Mouse (Mus musculus) liver, embryonic 12.5 days (tissue): ENCODE data around the gene Cox10. TPM values are rescaled to one million over a fixed set of nuclear protein-coding genes. Genes with fewer than 3 reads are reported as not detected.

ENCODE experiments used
- ATAC-seq: fragments of 200-750 bp; cut with Nextera tagmentation; 2 replicates; pipeline ENCODE4 v1.8.0; 2017; ENCODE audit warnings: moderate number of reproducible peaks, mild to moderate bottlenecking, moderate library complexity
- H3K27ac ChIP-seq: fragments of 300-500 bp; sonication (generic); 2 replicates; pipeline ENCODE4 v1.5.1; 2016; ENCODE audit warnings: mild to moderate bottlenecking
- H3K27me3 ChIP-seq: fragments of 300-500 bp; sonication (generic); replicated peaks from 2 replicates; pipeline ENCODE4 v1.6.1; 2016; ENCODE audit warnings: mild to moderate bottlenecking, moderate library complexity
- H3K36me3 ChIP-seq: fragments of 300-500 bp; sonication (generic); 2 replicates; pipeline ENCODE4 v1.6.1; 2016; ENCODE audit warnings: mild to moderate bottlenecking, moderate library complexity
- H3K4me1 ChIP-seq: fragments of 300-500 bp; sonication (generic); 2 replicates; pipeline ENCODE4 v1.6.1; 2016
- H3K4me2 ChIP-seq: fragments of 300-500 bp; sonication (generic); 2 replicates; pipeline ENCODE4 v1.6.1; 2016; ENCODE audit warnings: mild to moderate bottlenecking, moderate library complexity
- H3K4me3 ChIP-seq: fragments of 300-500 bp; sonication (generic); 2 replicates; pipeline ENCODE4 v1.5.1; 2016; ENCODE audit warnings: mild to moderate bottlenecking, moderate library complexity
- H3K9ac ChIP-seq: fragments of 300-500 bp; sonication (generic); 2 replicates; pipeline ENCODE4 v1.6.1; 2016; ENCODE audit warnings: mild to moderate bottlenecking, moderate library complexity
- H3K9me3 ChIP-seq: fragments of 300-500 bp; sonication (generic); replicated peaks from 2 replicates; pipeline ENCODE4 v1.6.1; 2016; ENCODE audit warnings: mild to moderate bottlenecking, moderate library complexity
- WGBS: fragments of 180-500 bp; shearing (Covaris S2); methylation state at CpG from one replicate; pipeline ENCODE4 v1.1.7; 2016; ENCODE audit not compliant: insufficient replicate concordance; 5-methylcytosine and 5-hydroxymethylcytosine counted together
- polyA plus RNA-seq: library from polyadenylated mRNA; unstranded; fragments of >200 nt; fragmentation: Nextera tagmentation; extraction: Ambion mirVana; gene quantifications from 2 replicates; pipeline ENCODE4 v1.2.1, GENCODE M21; 2016

Gene Cox10
- polyA plus RNA-seq, 1 experiment from 2014 or later = 13.5 TPM

DNA sequence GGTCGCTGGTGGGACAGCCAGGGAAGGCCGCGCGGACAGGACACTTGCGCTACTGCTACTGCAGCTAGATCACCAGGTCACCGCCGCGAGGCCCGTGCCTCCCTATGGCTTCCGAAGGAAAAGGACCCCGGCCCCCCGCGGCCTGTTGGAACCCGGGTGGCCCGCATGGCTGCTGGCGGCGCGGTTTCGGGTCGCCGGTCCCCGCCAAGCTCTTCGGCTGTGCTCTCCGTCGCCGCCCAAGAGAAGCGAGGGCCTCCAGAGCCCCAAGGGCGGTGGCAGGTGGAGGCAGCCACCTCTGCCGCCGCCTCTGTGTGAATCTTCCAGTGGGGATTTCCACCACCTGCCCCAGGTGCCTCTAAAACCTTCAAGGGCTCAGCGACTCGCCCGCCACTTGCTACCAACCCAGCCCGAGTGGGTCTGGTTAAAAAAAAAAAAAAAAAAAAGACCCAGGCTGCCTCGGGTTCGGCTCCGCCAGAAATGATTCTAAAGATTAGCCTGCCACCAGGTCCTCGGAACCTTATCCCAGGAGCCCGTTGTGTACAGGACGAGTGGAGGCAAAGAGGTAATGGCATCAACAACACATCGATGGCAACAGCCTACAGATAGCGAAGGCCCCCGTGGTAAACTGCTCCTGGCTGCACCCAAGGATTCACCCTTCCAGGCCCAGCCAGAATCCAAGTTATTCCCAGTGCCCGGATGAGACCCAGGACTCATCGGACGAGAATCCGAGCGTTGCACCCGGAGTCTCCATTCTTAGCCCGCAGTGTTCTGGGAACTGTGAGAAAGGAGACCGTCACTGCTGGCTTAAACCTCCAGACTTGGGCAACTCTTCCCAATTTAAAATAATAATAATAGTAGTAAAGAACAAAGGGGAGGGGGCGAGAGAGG, 159.8 kb downstream of the Cox10 start:
- peaks cover 19% of the 10 kb centered on the region for H3K4me1 ChIP-seq
- peak overlapping the region; percentile 64 for H3K4me3 ChIP-seq
- H3K36me3 ChIP-seq = no peaks in the 10 kb centered on the region
- peak overlapping the region; percentile 77 for H3K27ac ChIP-seq
- no peak for ATAC-seq
- WGBS = 3% methylated on average over 52 of the region's 52 CpGs
- H3K9ac ChIP-seq = peak overlapping the region; percentile 74
- H3K9me3 ChIP-seq = no peaks in the 10 kb centered on the region
- peaks cover 88% of the 10 kb centered on the region for H3K27me3 ChIP-seq
- H3K4me2 ChIP-seq = peak overlapping the region; percentile 58

DNA sequence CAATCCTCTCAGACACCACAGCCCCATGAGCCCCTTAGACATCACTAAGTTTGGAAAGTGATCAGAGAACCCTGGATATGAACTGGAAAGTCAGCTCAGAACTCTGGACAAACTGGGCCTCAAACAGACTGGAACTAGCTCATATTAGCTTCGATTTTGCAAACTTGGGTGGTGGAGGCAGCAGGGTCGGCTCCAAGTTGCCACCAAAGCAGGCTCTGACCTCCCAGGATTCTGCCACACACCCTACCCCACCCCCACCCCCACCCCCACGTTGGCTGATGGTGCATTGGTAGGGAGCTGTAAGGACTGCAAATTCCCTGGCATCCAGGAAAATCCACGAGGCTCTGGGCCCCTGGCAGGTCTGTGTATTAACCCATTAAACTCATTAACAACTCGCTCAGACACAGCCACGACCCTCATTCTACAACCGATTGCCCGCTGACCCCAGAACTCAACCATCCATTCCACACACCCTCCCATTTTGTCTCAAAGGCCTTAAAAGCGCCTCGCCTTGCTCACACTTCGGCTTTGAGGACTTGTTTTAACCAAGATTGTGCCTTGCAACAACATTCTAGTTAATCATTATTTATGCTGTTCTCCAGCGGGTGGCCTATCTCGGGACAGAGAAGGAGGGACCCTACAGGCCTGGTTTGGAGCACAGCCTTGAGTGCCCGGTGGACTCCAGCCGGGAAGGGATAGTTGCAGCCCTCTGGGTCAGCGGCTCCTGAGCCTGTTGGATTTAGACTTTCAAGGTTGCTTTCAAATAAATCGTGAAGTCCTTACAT, 160.8 kb downstream of the Cox10 start:
- no peak for ATAC-seq
- WGBS = 29% methylated on average over 17 of the region's 17 CpGs

DNA sequence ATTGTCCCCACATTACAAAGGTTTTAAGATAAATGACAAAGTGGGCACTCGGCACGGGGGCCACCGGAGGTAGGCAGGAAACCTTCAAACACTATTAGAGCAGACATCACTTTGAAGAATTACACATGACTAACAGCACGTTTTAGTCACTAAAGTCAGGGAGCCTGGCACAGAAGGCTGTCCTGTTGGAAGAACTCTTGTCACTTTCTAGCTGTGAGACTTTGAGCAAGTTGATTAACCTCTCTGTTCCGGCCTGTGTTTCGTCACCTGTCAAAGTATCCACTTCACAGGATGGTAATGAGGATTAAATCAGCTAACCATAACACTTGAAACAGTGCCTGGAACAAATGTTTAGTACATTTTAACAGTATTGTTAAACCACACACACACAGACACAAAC, 161.7 kb downstream of the Cox10 start:
- peak overlapping the region; percentile 58 for H3K4me2 ChIP-seq
- no peak for ATAC-seq
- H3K9me3 ChIP-seq = no peaks in the 10 kb centered on the region
- H3K27me3 ChIP-seq = peaks cover 74% of the 10 kb centered on the region
- peak overlapping the region; percentile 64 for H3K4me3 ChIP-seq
- no peaks in the 10 kb centered on the region for H3K36me3 ChIP-seq
- 28% methylated on average over 6 of the region's 6 CpGs for WGBS
- H3K9ac ChIP-seq = peak overlapping the region; percentile 74
- H3K27ac ChIP-seq = no peak overlapping the region; the same call in 1 of the 2 replicates
- peaks cover 16% of the 10 kb centered on the region for H3K4me1 ChIP-seq

More for the DNA sequence above, 160.8 kb downstream of the Cox10 start:
- no peaks in the 10 kb centered on the region for H3K36me3 ChIP-seq
- H3K27ac ChIP-seq = peak overlapping the region; percentile 77
- H3K27me3 ChIP-seq = peaks cover 79% of the 10 kb centered on the region
- H3K4me1 ChIP-seq = peaks cover 19% of the 10 kb centered on the region
- peak overlapping the region; percentile 64 for H3K4me3 ChIP-seq
- peak overlapping the region; percentile 58 for H3K4me2 ChIP-seq
- peak overlapping the region; percentile 74 for H3K9ac ChIP-seq
- no peaks in the 10 kb centered on the region for H3K9me3 ChIP-seq

DNA sequence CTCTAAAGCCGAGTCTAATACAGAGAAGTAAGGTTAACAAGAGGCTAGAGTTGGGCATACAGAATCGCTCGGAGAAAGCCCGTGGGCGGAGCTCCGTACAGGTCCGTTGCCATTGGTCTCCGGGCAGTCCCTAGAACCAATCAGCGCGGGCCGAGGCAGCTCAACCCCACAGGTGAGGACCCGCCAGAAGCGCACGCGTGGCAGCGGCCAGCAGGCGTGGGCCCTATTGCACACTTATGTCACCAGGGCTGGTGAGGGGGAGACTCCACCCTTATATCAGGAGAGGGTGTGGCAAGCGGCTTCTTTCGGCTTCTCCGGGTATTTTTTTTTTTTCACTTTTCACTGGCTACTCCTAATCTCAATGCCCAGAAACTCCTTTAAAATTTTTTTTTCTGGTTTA, 164.9 kb downstream of the Cox10 start:
- Histone ChIP-seq H3K4me1 (peaks cover 41% of the 10 kb centered on the region), H3K27ac (no peak overlapping the region), H3K4me3 (peak overlapping the region; percentile 26), H3K36me3 (no peaks in the 10 kb centered on the region), H3K27me3 (peaks cover 43% of the 10 kb centered on the region), H3K4me2 (peak overlapping the region; percentile 61), H3K9me3 (no peaks in the 10 kb centered on the region), H3K9ac (no peak overlapping the region)
- 5% methylated on average over 20 of the region's 20 CpGs for WGBS
- peak; percentile 81 for ATAC-seq

DNA sequence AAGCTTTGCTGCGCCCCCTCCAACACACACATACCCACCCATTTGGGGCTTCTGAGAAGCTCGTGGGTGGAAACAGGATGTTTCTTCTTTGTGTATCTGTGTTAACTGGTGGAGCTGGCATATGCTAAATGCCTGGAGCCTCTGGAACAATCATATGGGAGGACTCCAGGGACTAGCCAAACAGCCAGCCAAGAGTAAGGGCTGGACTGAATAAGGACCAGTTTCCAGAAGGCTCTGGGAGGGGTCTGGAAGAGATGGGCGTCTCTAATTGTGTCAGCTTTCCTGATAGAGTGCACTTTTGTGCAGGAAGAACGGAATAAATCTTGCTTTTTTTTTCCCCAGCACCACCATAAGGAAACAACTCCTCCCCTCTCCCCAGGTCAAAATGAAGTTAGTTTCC, 165.3 kb downstream of the Cox10 start:
- Histone ChIP-seq H3K4me2 (peak overlapping the region; percentile 61), H3K9ac (no peak overlapping the region), H3K27ac (no peak overlapping the region), H3K36me3 (no peaks in the 10 kb centered on the region), H3K9me3 (no peaks in the 10 kb centered on the region), H3K27me3 (peaks cover 38% of the 10 kb centered on the region), H3K4me3 (peak overlapping the region; percentile 26), H3K4me1 (peaks cover 41% of the 10 kb centered on the region)
- 28% methylated on average over 4 of the region's 4 CpGs for WGBS
- ATAC-seq = no peak

Other genes with a start within 250 kb of the Cox10 start
- 23.7 and 25.0 TPM in 2 replicates for gene Hs3st3b1, start 157.2 kb downstream of the Cox10 start, polyA plus RNA-seq